Mouse (Mus musculus) layer of hippocampus, postnatal 10 days (tissue): ENCODE results near the gene Scn10a. TPM values are rescaled to one million over a fixed set of nuclear protein-coding genes. Genes with fewer than 3 reads are reported as not detected.

ENCODE experiments used
- DNase-seq, 2 experiments: peaks; one replicate each; pipeline ENCODE4 v3.0.0; 2021; ENCODE audit warnings: low spot score in 2 of 2
- long read RNA-seq: library from polyadenylated mRNA; stranded (forward); transcript quantifications from one replicate; pipeline ENCODE4 v2.0.0, GENCODE M21; 2023
- total RNA-seq, 2 experiments: library from RNA; stranded (reverse); gene quantifications; 2 replicates each; pipeline ENCODE4 v1.2.3; 2021

Gene Scn10a
- not detected for total RNA-seq
- long read RNA-seq = 0 reads

GRCm38 (mm10) chr9:119719222-119719621 is at the start of gene Scn10a:
Scn10a (minus strand) TSS chr9:119719322.
- no peak for DNase-seq

- peak in 1 of 2 experiments; percentile 25 for DNase-seq
Measured at GRCm38 (mm10) chr9:119768585-119768984, 49.5 kb upstream of the Scn10a start.

GRCm38 (mm10) chr9:119760226-119760625 is 41.1 kb upstream of the Scn10a start:
- no peak for DNase-seq

GRCm38 (mm10) chr9:119759457-119759856 is 40.3 kb upstream of the Scn10a start:
- DNase-seq = no peak

- peak; percentile 32 to 52 for DNase-seq
Measured at GRCm38 (mm10) chr9:119751507-119751906, 32.4 kb upstream of the Scn10a start.

GRCm38 (mm10) chr9:119749112-119749511 is 30.0 kb upstream of the Scn10a start:
- no peak for DNase-seq

GRCm38 (mm10) chr9:119743900-119744299 is 24.8 kb upstream of the Scn10a start:
- no peak for DNase-seq

GRCm38 (mm10) chr9:119743312-119743711 is 24.2 kb upstream of the Scn10a start:
- DNase-seq = no peak

GRCm38 (mm10) chr9:119741101-119741786 is 22.1 kb upstream of the Scn10a start:
- no peak for DNase-seq

- no peak for DNase-seq
Measured at GRCm38 (mm10) chr9:119728412-119729097, 9.4 kb upstream of the Scn10a start.

- DNase-seq = no peak
Measured at GRCm38 (mm10) chr9:119726990-119727389, 7.9 kb upstream of the Scn10a start.

- DNase-seq = no peak
Measured at GRCm38 (mm10) chr9:119725293-119725862, 6.3 kb upstream of the Scn10a start.

- peak; percentile 37 to 54 for DNase-seq
Measured at GRCm38 (mm10) chr9:119706700-119707099, 12.4 kb downstream of the Scn10a start.

GRCm38 (mm10) chr9:119691505-119691904 is 27.6 kb downstream of the Scn10a start:
- no peak for DNase-seq

- no peak for DNase-seq
Measured at GRCm38 (mm10) chr9:119691001-119691400, 28.1 kb downstream of the Scn10a start.

GRCm38 (mm10) chr9:119687893-119688292 is 31.2 kb downstream of the Scn10a start:
- no peak for DNase-seq

- DNase-seq = no peak
Measured at GRCm38 (mm10) chr9:119686187-119686586, 32.9 kb downstream of the Scn10a start.

GRCm38 (mm10) chr9:119680896-119681295 is 38.2 kb downstream of the Scn10a start:
- no peak for DNase-seq

GRCm38 (mm10) chr9:119664109-119664508 is 55.0 kb downstream of the Scn10a start:
- no peak for DNase-seq

GRCm38 (mm10) chr9:119656111-119656510 is 63.0 kb downstream of the Scn10a start:
- peak in 1 of 2 experiments; percentile 16 for DNase-seq

GRCm38 (mm10) chr9:119653758-119654157 is 65.4 kb downstream of the Scn10a start:
- DNase-seq = no peak

GRCm38 (mm10) chr9:119646942-119647547 is 72.1 kb downstream of the Scn10a start:
- DNase-seq = peak; percentile 72 to 77
